Mouse (Mus musculus): ENCODE results near the gene Pcbp3. TPM values are rescaled to one million over a fixed set of nuclear protein-coding genes. Genes with fewer than 3 reads are reported as not detected.

The Pcbp3 gene
- total and polyA plus RNA-seq, 3 experiments = 3.8 to 4.9 (median 3.8) TPM

- no peak for DNase-seq
- no peak overlapping the region for H3K9ac ChIP-seq (ENCODE audit: low read depth, low read length)
- no peak for TF ChIP-seq EP300 (IDR thresholded peaks at IDR 0.05; ENCODE audit: insufficient read depth, low read depth, low read length)
- TF ChIP-seq POLR2A (IDR thresholded peaks at IDR 0.05; ENCODE audit: insufficient read depth, low read depth, low read length) = no peak
- TF ChIP-seq CTCF (IDR thresholded peaks at IDR 0.05) = no peak
- H3K27me3 ChIP-seq (ENCODE audit: control insufficient read depth, insufficient read depth, low read length) = no peaks in the 10 kb centered on the region
- no peaks in the 10 kb centered on the region for H3K36me3 ChIP-seq (ENCODE audit: control insufficient read depth, insufficient read depth, low read length)
- no peaks in the 10 kb centered on the region for H3K4me1 ChIP-seq (ENCODE audit: control insufficient read depth, insufficient read depth, low read length)
- no peaks in the 10 kb centered on the region for H3K79me2 ChIP-seq (replicated peaks; ENCODE audit: control insufficient read depth, insufficient read depth, low read length)
- H3K27ac ChIP-seq = no peak overlapping the region
- intact Hi-C loops (cut with DNase I) = no loop called here
- no peak overlapping the region for H3K4me3 ChIP-seq
- 58% methylated on average over 4 of the region's 4 CpGs for WGBS
These were observed 146.2 kb downstream of the Pcbp3 start for GRCm38 (mm10) chr10:76815481-76815880.

- 78% methylated on average over 8 of the region's 8 CpGs for WGBS
- no peaks in the 10 kb centered on the region for H3K27me3 ChIP-seq (ENCODE audit: control insufficient read depth, insufficient read depth, low read length)
- H3K9ac ChIP-seq (ENCODE audit: low read depth, low read length) = no peak overlapping the region
- no peak overlapping the region for H3K4me3 ChIP-seq
- intact Hi-C loops (cut with DNase I) = no loop called here
- TF ChIP-seq CTCF (IDR thresholded peaks at IDR 0.05) = no peak
- TF ChIP-seq EP300 (IDR thresholded peaks at IDR 0.05; ENCODE audit: insufficient read depth, low read depth, low read length) = no peak
- TF ChIP-seq POLR2A (IDR thresholded peaks at IDR 0.05; ENCODE audit: insufficient read depth, low read depth, low read length) = no peak
- no peaks in the 10 kb centered on the region for H3K4me1 ChIP-seq (ENCODE audit: control insufficient read depth, insufficient read depth, low read length)
- DNase-seq = no peak
- no peaks in the 10 kb centered on the region for H3K36me3 ChIP-seq (ENCODE audit: control insufficient read depth, insufficient read depth, low read length)
- H3K27ac ChIP-seq = no peak overlapping the region
- no peaks in the 10 kb centered on the region for H3K79me2 ChIP-seq (replicated peaks; ENCODE audit: control insufficient read depth, insufficient read depth, low read length)
These were observed 146.9 kb downstream of the Pcbp3 start for GRCm38 (mm10) chr10:76814811-76815210.

- intact Hi-C loops (cut with DNase I) = no loop called here
- no peaks in the 10 kb centered on the region for H3K4me1 ChIP-seq (ENCODE audit: control insufficient read depth, insufficient read depth, low read length)
These were observed 151.6 kb downstream of the Pcbp3 start for GRCm38 (mm10) chr10:76809916-76810660.

GRCm38 (mm10) chr10:76809439-76809838 lies 152.2 kb downstream of the Pcbp3 start:
- TF ChIP-seq EP300 (IDR thresholded peaks at IDR 0.05; ENCODE audit: insufficient read depth, low read depth, low read length) (no peak), CTCF (IDR thresholded peaks at IDR 0.05) (no peak), POLR2A (IDR thresholded peaks at IDR 0.05; ENCODE audit: insufficient read depth, low read depth, low read length) (no peak)
- intact Hi-C loops (cut with DNase I) = no loop called here

More at GRCm38 (mm10) chr10:76809916-76810660, 151.6 kb downstream of the Pcbp3 start:
- no peak for DNase-seq
- H3K36me3 ChIP-seq (ENCODE audit: control insufficient read depth, insufficient read depth, low read length) = no peaks in the 10 kb centered on the region
- no peaks in the 10 kb centered on the region for H3K27me3 ChIP-seq (ENCODE audit: control insufficient read depth, insufficient read depth, low read length)
- no peak overlapping the region for H3K27ac ChIP-seq
- WGBS = 84% methylated on average over 7 of the region's 7 CpGs
- TF ChIP-seq EP300 (IDR thresholded peaks at IDR 0.05; ENCODE audit: insufficient read depth, low read depth, low read length) = no peak
- TF ChIP-seq POLR2A (IDR thresholded peaks at IDR 0.05; ENCODE audit: insufficient read depth, low read depth, low read length) = no peak
- no peak for TF ChIP-seq CTCF (IDR thresholded peaks at IDR 0.05)
- H3K9ac ChIP-seq (ENCODE audit: low read depth, low read length) = no peak overlapping the region
- no peak overlapping the region for H3K4me3 ChIP-seq
- no peaks in the 10 kb centered on the region for H3K79me2 ChIP-seq (replicated peaks; ENCODE audit: control insufficient read depth, insufficient read depth, low read length)

GRCm38 (mm10) chr10:76808446-76809400 lies 153.0 kb downstream of the Pcbp3 start:
- Histone ChIP-seq H3K27me3 (ENCODE audit: control insufficient read depth, insufficient read depth, low read length) (no peaks in the 10 kb centered on the region), H3K36me3 (ENCODE audit: control insufficient read depth, insufficient read depth, low read length) (no peaks in the 10 kb centered on the region), H3K27ac (no peak overlapping the region), H3K79me2 (replicated peaks; ENCODE audit: control insufficient read depth, insufficient read depth, low read length) (no peaks in the 10 kb centered on the region), H3K4me1 (ENCODE audit: control insufficient read depth, insufficient read depth, low read length) (no peaks in the 10 kb centered on the region), H3K9ac (ENCODE audit: low read depth, low read length) (no peak overlapping the region), H3K4me3 (no peak overlapping the region)
- intact Hi-C loops (cut with DNase I) = no loop called here
- TF ChIP-seq POLR2A (IDR thresholded peaks at IDR 0.05; ENCODE audit: insufficient read depth, low read depth, low read length) = no peak
- TF ChIP-seq EP300 (IDR thresholded peaks at IDR 0.05; ENCODE audit: insufficient read depth, low read depth, low read length) = no peak
- no peak for TF ChIP-seq CTCF (IDR thresholded peaks at IDR 0.05)
- WGBS = 68% methylated on average over 10 of the region's 10 CpGs
- no peak for DNase-seq

More at GRCm38 (mm10) chr10:76809439-76809838, 152.2 kb downstream of the Pcbp3 start:
- Histone ChIP-seq H3K36me3 (ENCODE audit: control insufficient read depth, insufficient read depth, low read length) (no peaks in the 10 kb centered on the region), H3K79me2 (replicated peaks; ENCODE audit: control insufficient read depth, insufficient read depth, low read length) (no peaks in the 10 kb centered on the region), H3K9ac (ENCODE audit: low read depth, low read length) (no peak overlapping the region), H3K27ac (no peak overlapping the region), H3K4me3 (no peak overlapping the region), H3K27me3 (ENCODE audit: control insufficient read depth, insufficient read depth, low read length) (no peaks in the 10 kb centered on the region), H3K4me1 (ENCODE audit: control insufficient read depth, insufficient read depth, low read length) (no peaks in the 10 kb centered on the region)
- no peak for DNase-seq
- WGBS = 83% methylated on average over 11 of the region's 11 CpGs

Data from heart, adult 2 months (tissue).